In the genomic region with DNA sequence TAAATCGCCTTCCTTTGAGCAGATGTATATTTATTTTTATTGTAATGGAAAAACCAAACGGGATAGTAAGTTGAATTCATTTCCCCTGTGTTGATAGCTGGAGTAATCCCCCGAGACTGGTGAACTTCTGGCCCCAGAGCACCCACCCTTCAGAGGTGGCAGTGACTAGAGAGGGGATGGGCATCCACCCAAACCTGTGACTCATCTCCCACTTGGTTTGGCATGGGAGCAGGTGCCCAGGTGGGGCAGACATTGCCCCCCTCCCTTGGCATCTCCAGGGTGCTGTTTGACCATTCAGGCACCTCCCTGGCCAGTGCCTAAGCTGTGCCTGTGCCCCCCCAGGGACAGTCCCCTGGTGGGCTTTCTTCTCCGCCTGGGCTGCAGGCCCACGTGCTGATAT, we compare ENCODE assay signal across 7 mouse cellular contexts. TPM values are rescaled to one million over a fixed set of nuclear protein-coding genes. Genes with fewer than 3 reads are reported as not detected.
DNase-seq lines count a peak whose midpoint lies in the region; ATAC-seq and TF ChIP-seq lines count a peak whose summit lies in the region.

No protein-coding gene starts in this region.

- intact Hi-C loops in left cerebral cortex, adult 2 months (cut with DNase I) = loop anchor here (5.0 kb wide), 1 partner anchor 118 kb away; the partner anchor contains the start of gene Wasf2

- DNase-seq in left cerebral cortex, adult 2 months (ENCODE audit: extremely low spot score in 1 of 2, low spot score in 2 of 2) = peak in 1 of 2 experiments; percentile 14
- no peak for DNase-seq in left cerebral cortex, adult 8-10 months (ENCODE audit: low spot score in 2 of 2)
- DNase-seq in cerebellum, postnatal 14 days = peak; percentile 61 to 68
- no peak for DNase-seq in heart, postnatal 0 days (ENCODE audit: low spot score)
- DNase-seq in layer of hippocampus, adult 8-10 months (ENCODE audit: low spot score in 2 of 2) = no peak

- H3K36me3 ChIP-seq in heart, postnatal 0 days (replicated peaks; ENCODE audit: control insufficient read depth, insufficient read depth, low read length) = peaks cover 9% of the 10 kb centered on the region; the same call in 1 of the 2 replicates
- H3K36me3 ChIP-seq in midbrain, embryonic 15.5 days (replicated peaks) = no peaks in the 10 kb centered on the region

- H3K4me1 ChIP-seq in heart, postnatal 0 days (ENCODE audit: control insufficient read depth, insufficient read depth) = peaks cover 45% of the 10 kb centered on the region
- peaks cover 67% of the 10 kb centered on the region for H3K4me1 ChIP-seq in midbrain, embryonic 15.5 days

- peak overlapping the region; percentile 99 for H3K4me3 ChIP-seq in left cerebral cortex, adult 2 months
- H3K4me3 ChIP-seq in heart, postnatal 0 days (ENCODE audit: low read depth, low read length) = no peak overlapping the region
- H3K4me3 ChIP-seq in midbrain, embryonic 15.5 days = peak overlapping the region; percentile 99

- TF ChIP-seq CTCF in left cerebral cortex, adult 2 months (IDR thresholded peaks at IDR 0.05) = no peak
- no peak for TF ChIP-seq CTCF in heart, postnatal 0 days (IDR thresholded peaks at IDR 0.05; ENCODE audit: low read depth)

- no peak for TF ChIP-seq EP300 in heart, postnatal 0 days (IDR thresholded peaks at IDR 0.05; ENCODE audit: low read depth)

- no peak overlapping the region; the same call in 1 of the 2 replicates for H3K27ac ChIP-seq in left cerebral cortex, adult 2 months
- H3K27ac ChIP-seq in heart, postnatal 0 days (ENCODE audit: low read depth) = peak overlapping the region; percentile 93; the same call in 1 of the 2 replicates
- H3K27ac ChIP-seq in midbrain, embryonic 15.5 days = peak overlapping the region; percentile 96; the same call in 1 of the 2 replicates

- no peak overlapping the region for H3K9ac ChIP-seq in heart, postnatal 0 days (replicated peaks; ENCODE audit: low read depth, low read length)
- peak overlapping the region; percentile 98 for H3K9ac ChIP-seq in midbrain, embryonic 15.5 days

- ATAC-seq in heart, postnatal 0 days (ENCODE audit: insufficient read depth, low read depth) = no peak
- ATAC-seq in midbrain, embryonic 15.5 days (replicated peaks) = no peak
- no peak for ATAC-seq in monocyte, adult 5-6 weeks (replicated peaks; ENCODE audit: insufficient number of reproducible peaks, low FRiP score, low TSS enrichment, poor library complexity, severe bottlenecking)

- H3K4me2 ChIP-seq in heart, postnatal 0 days (ENCODE audit: low read depth, low read length) = peak overlapping the region; percentile 95
- peak overlapping the region; percentile 98 for H3K4me2 ChIP-seq in midbrain, embryonic 15.5 days

- 35% methylated on average over 5 of the region's 5 CpGs for WGBS in heart, postnatal 0 days
- 11% methylated on average over 5 of the region's 5 CpGs for WGBS in midbrain, embryonic 15.5 days

- H3K9me3 ChIP-seq in heart, postnatal 0 days (replicated peaks; ENCODE audit: control insufficient read depth, low read length) = no peaks in the 10 kb centered on the region
- H3K9me3 ChIP-seq in midbrain, embryonic 15.5 days = no peaks in the 10 kb centered on the region

- H3K27me3 ChIP-seq in heart, postnatal 0 days (ENCODE audit: control insufficient read depth, insufficient read depth, low read length) = no peaks in the 10 kb centered on the region
- peaks cover 15% of the 10 kb centered on the region; the same call in 1 of the 2 replicates for H3K27me3 ChIP-seq in midbrain, embryonic 15.5 days (replicated peaks)

RNA-seq across cellular contexts. Expression of gene Ahdc1, which starts 3.0 kb away (rescaled TPM):
- total RNA-seq in left cerebral cortex, adult 2 months (2021) = 100 to 1,000 TPM; 108 to 132 TPM
- total RNA-seq in left cerebral cortex, adult 8-10 months (2022) = 100 to 1,000 TPM in 2 of 4 experiments, 10 to 100 TPM in 2; 95.7 to 104 (median 99.7) TPM
- 40.5 and 57.2 TPM in 2 replicates for total RNA-seq in heart, postnatal 0 days (2014; rRNA removed; ENCODE audit: low replicate concordance)
- 4.6 and 5.2 TPM in 2 replicates for polyA plus RNA-seq in heart, postnatal 0 days (2015; fragmentation: Nextera tagmentation; extraction: Ambion mirVana)
- 13.5 and 14.4 TPM in 2 replicates for polyA plus RNA-seq in midbrain, embryonic 15.5 days (2015; fragmentation: Nextera tagmentation; extraction: Ambion mirVana)
- total RNA-seq in monocyte, adult 5-6 weeks (2017) = 2.8 to 13.7 TPM (median 3.3 TPM) in 3 replicates
- 100 to 1,000 TPM in 3 of 4 experiments, 10 to 100 TPM in 1; 99.1 to 116 (median 106) TPM for total RNA-seq in layer of hippocampus, adult 8-10 months (2022)

RNA-seq across cellular contexts. Expression of gene Fgr, which starts 40.2 kb away (rescaled TPM):
- total RNA-seq in left cerebral cortex, adult 2 months (2021) = under 1 TPM; 0.23 TPM
- 1 to 10 TPM in 2 of 4 experiments, under 1 TPM in 2; 0.17 to 1.1 (median 0.82) TPM for total RNA-seq in left cerebral cortex, adult 8-10 months (2022)
- 0.04 and 0.19 TPM in 2 replicates for total RNA-seq in heart, postnatal 0 days (2014; rRNA removed; ENCODE audit: low replicate concordance)
- 0.31 and 0.37 TPM in 2 replicates for polyA plus RNA-seq in heart, postnatal 0 days (2015; fragmentation: Nextera tagmentation; extraction: Ambion mirVana)
- 0.06 and 0.27 TPM in 2 replicates for polyA plus RNA-seq in midbrain, embryonic 15.5 days (2015; fragmentation: Nextera tagmentation; extraction: Ambion mirVana)
- 266 TPM in 3 replicates for total RNA-seq in monocyte, adult 5-6 weeks (2017)
- 1 to 10 TPM in 2 of 4 experiments, under 1 TPM in 1, not detected in 1; 0.19 to 3.9 (median 3.4) TPM for total RNA-seq in layer of hippocampus, adult 8-10 months (2022)

Comparison
In these comparisons a context has a peak if more than half of its experiments do, and no peak if none do; other contexts are left out.
1. DNase-seq: peak in cerebellum, postnatal 14 days (2 of 2); none in left cerebral cortex, adult 8-10 months (0 of 2), heart, postnatal 0 days (single experiment) and layer of hippocampus, adult 8-10 months (0 of 2).
2. RNA of gene Fgr, which starts 40.2 kb away (total RNA-seq): 266 TPM in monocyte, adult 5-6 weeks; 0.19 to 3.9 TPM in layer of hippocampus, adult 8-10 months, 0.17 to 1.1 TPM in left cerebral cortex, adult 8-10 months, 0.23 TPM in left cerebral cortex, adult 2 months and 0.04 to 0.19 TPM in heart, postnatal 0 days; every median in the first group is over 10 times any median in the second.